Mouse (Mus musculus) megakaryocyte-erythroid progenitor cell, adult 5-6 weeks (primary cell): ENCODE data around the gene Gpx7. TPM values are rescaled to one million over a fixed set of nuclear protein-coding genes. Genes with fewer than 3 reads are reported as not detected.
A peak's percentile ranks its signal among the peaks of the same experiment; 100 is the strongest.

ENCODE experiments used
- ATAC-seq: replicated peaks from 2 replicates; pipeline ENCODE4 v1.8.0; 2016; ENCODE audit warnings: mild to moderate bottlenecking, inconsistent platforms; ENCODE audit not compliant: severe bottlenecking, poor library complexity, low FRiP score, low TSS enrichment
- total RNA-seq, 2 experiments: library from RNA; stranded (forward) in 1 of 2; stranded (reverse) in 1 of 2; fragments of 200-1000, 215-1000 nt in 1 of 2; fragments of >200 nt in 1 of 2; fragmentation: Nextera tagmentation in 1 of 2; gene quantifications; 2 replicates each; pipeline ENCODE4 v1.2.3; 2014 to 2017

Gene Gpx7
- total RNA-seq, 2 experiments from 2014 or later = 0.94 TPM; not detected in 1

DNA sequence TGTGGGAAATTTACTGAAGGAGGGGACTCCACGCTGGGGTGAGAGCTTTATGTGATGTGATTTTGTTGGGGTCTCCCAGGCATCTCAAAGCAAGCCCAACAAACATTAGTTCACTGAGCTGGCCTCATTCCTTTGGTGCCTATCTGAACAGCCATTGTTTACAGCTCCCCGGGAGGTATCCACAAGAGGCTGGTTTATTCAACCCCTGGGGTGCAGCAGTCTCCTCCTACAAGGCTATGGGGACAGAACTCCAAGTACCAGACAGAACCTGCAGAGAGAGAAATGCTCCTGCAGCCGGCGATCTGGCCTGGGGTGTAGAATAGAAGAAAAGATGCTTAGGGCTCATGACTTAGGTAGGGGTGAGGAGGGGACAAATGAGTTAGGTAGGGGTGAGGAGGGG, 48.3 kb downstream of the Gpx7 start:
- ATAC-seq = no peak

- ATAC-seq = no peak
Measured at GRCm38 (mm10) chr4:108357458-108357857, 49.3 kb downstream of the Gpx7 start.

DNA sequence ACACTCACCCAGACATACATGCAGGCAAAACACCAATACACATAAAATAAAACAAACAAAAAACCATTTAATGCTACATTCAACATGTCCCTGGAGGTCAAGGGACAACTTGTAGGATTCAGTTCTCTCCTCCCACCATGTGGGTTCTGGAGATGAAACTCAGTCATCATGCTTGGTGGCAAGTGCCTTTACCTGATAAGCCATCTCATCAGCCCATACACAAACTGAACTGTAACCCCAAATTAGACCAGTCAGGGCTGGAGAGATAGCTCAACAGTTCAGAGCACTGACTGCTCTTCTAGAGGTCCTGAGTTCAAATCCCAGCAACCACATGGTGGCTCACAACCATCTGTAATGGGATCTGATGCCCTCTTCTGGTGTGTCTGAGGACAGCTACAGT, 53.2 kb downstream of the Gpx7 start:
- ATAC-seq = peak; percentile 74

GRCm38 (mm10) chr4:108350819-108351218, 55.9 kb downstream of the Gpx7 start:
- 0 out of 2 replicates have a peak, but pooled peaks have one; percentile 34 for ATAC-seq

Other genes with a start within 250 kb of the Gpx7 start
- gene Echdc2, start 241.5 kb downstream of the Gpx7 start, total RNA-seq (2014; fragmentation: Nextera tagmentation) = 0.39 TPM in 1 of 2 replicates, not detected in the other
- gene Echdc2, start 241.5 kb downstream of the Gpx7 start, total RNA-seq (2017) = not detected in 2 replicates
- gene Zyg11a, start 188.9 kb downstream of the Gpx7 start, total RNA-seq (2014; fragmentation: Nextera tagmentation) = not detected in 2 replicates
- gene Zyg11a, start 188.9 kb downstream of the Gpx7 start, total RNA-seq (2017) = not detected in 2 replicates
- 8.8 and 11.3 TPM in 2 replicates for gene Zyg11b, start 105.9 kb downstream of the Gpx7 start, total RNA-seq (2014; fragmentation: Nextera tagmentation)
- 12.5 and 17.6 TPM in 2 replicates for gene Zyg11b, start 105.9 kb downstream of the Gpx7 start, total RNA-seq (2017)
- 12.8 and 27.1 TPM in 2 replicates for gene Coa7, start 78.8 kb downstream of the Gpx7 start, total RNA-seq (2014; fragmentation: Nextera tagmentation)
- gene Coa7, start 78.8 kb downstream of the Gpx7 start, total RNA-seq (2017) = 5.9 and 16.1 TPM in 2 replicates
- not detected in 2 replicates for gene Shisal2a, start 23.6 kb downstream of the Gpx7 start, total RNA-seq (2014; fragmentation: Nextera tagmentation)
- gene Shisal2a, start 23.6 kb downstream of the Gpx7 start, total RNA-seq (2017) = not detected in 2 replicates
- 53.7 and 67.8 TPM in 2 replicates for gene Tut4, start 52.5 kb upstream of the Gpx7 start, total RNA-seq (2014; fragmentation: Nextera tagmentation)
- 32.6 and 37.7 TPM in 2 replicates for gene Tut4, start 52.5 kb upstream of the Gpx7 start, total RNA-seq (2017)
- gene Prpf38a, start 172.4 kb upstream of the Gpx7 start, total RNA-seq (2014; fragmentation: Nextera tagmentation) = 60.1 and 69.0 TPM in 2 replicates
- gene Prpf38a, start 172.4 kb upstream of the Gpx7 start, total RNA-seq (2017) = 117 and 133 TPM in 2 replicates
- gene Orc1, start 172.5 kb upstream of the Gpx7 start, total RNA-seq (2014; fragmentation: Nextera tagmentation) = 23.3 and 33.6 TPM in 2 replicates
- 21.0 and 34.2 TPM in 2 replicates for gene Orc1, start 172.5 kb upstream of the Gpx7 start, total RNA-seq (2017)
- gene Cc2d1b, start 213.0 kb upstream of the Gpx7 start, total RNA-seq (2014; fragmentation: Nextera tagmentation) = 42.2 and 49.4 TPM in 2 replicates
- gene Cc2d1b, start 213.0 kb upstream of the Gpx7 start, total RNA-seq (2017) = 20.9 and 28.2 TPM in 2 replicates